Mouse (Mus musculus) ES-Bruce4 (cell line): ENCODE results near the gene Rpl19. TPM values are rescaled to one million over a fixed set of nuclear protein-coding genes. Genes with fewer than 3 reads are reported as not detected.

ENCODE experiments used
- H3K27ac ChIP-seq: 2 replicates; pipeline ENCODE4 v1.5.1; 2012; ENCODE audit warnings: low read length, inconsistent platforms; ENCODE audit not compliant: insufficient read depth
- H3K27me3 ChIP-seq: 2 replicates; pipeline ENCODE4 v1.6.1; 2012; ENCODE audit warnings: mild to moderate bottlenecking, low read length, inconsistent platforms; ENCODE audit not compliant: control insufficient read depth, poor library complexity, insufficient read depth, severe bottlenecking
- H3K36me3 ChIP-seq: 2 replicates; pipeline ENCODE4 v1.6.1; 2012; ENCODE audit warnings: inconsistent platforms, mild to moderate bottlenecking, low read length, moderate library complexity; ENCODE audit not compliant: control insufficient read depth, poor library complexity, insufficient read depth, severe bottlenecking
- H3K4me1 ChIP-seq: one replicate; pipeline ENCODE4 v1.8.1; 2011; ENCODE audit warnings: low read length; ENCODE audit not compliant: control insufficient read depth, insufficient read depth
- H3K4me3 ChIP-seq: 2 replicates; pipeline ENCODE4 v1.5.1; 2011; ENCODE audit warnings: low read depth, mild to moderate bottlenecking, low read length
- H3K9ac ChIP-seq: 2 replicates; pipeline ENCODE4 v1.6.1; 2012; ENCODE audit warnings: low read depth, mild to moderate bottlenecking, inconsistent platforms; ENCODE audit not compliant: poor library complexity, severe bottlenecking
- H3K9me3 ChIP-seq: replicated peaks from 2 replicates; pipeline ENCODE4 v1.6.1; 2012; ENCODE audit warnings: mild to moderate bottlenecking, low read length, inconsistent platforms; ENCODE audit not compliant: control insufficient read depth, poor library complexity, insufficient read depth, severe bottlenecking
- CTCF ChIP-seq: IDR thresholded peaks from one replicate; pipeline ENCODE4 v1.8.1; 2011; ENCODE audit warnings: low read depth, low read length
- EP300 ChIP-seq: IDR thresholded peaks from 2 replicates; pipeline ENCODE4 v1.6.1; 2011; ENCODE audit warnings: low read depth, low read length; ENCODE audit not compliant: insufficient read depth
- POLR2A ChIP-seq: IDR thresholded peaks from one replicate; pipeline ENCODE4 v1.8.1; 2011; ENCODE audit warnings: low read length; ENCODE audit not compliant: insufficient read depth
- polyA plus RNA-seq: library from polyadenylated mRNA; stranded (reverse); fragments of >200 nt; gene quantifications from 2 replicates; pipeline ENCODE4 v1.2.4, GENCODE M21; 2011; ENCODE audit warnings: low read depth; ENCODE audit not compliant: missing spikeins, insufficient read depth, insufficient read length

Rpl19 gene
- polyA plus RNA-seq, 1 experiment, result 2,020 TPM

DNA sequence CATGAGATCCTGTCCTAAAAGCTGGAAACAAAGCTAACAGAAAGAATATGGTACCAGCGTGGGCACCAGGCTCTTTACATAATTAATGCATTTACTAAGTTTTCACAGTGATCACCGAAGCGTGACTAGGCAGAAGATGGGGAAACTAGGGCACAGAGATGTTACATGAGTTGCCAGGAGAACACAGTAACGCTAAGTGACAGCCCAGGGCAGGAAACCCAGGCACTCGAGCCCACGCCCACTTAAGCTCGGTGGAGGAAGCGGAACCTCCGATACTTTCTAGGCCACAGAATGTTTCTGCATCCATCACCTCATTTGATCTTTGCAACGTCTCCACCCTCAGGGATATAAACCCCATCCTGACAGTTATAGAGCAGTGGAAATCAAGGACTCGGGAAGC lies 18.4 kb upstream of the Rpl19 start:
- Histone ChIP-seq H3K9ac (no peak overlapping the region), H3K36me3 (no peaks in the 10 kb centered on the region)
- TF ChIP-seq EP300, result no peak

DNA sequence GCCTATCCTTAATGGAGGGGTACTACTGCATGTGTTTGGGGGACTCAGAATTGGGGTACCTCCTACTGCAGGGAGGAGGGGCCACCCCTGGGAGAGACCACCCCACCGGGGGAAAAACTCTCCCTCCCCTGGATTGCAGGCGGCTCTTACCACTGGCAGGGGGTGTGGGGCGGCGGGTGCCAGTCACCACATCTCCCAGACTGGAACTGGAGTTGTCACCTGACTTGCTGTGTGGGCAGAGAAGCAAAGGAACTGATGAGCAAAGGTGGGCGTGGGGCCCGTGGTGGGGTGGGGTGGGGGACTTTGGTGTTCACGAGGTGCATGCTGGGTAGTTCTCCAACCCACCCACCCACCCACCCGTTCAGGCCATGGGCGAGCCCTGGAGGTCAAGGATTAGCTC lies 14.8 kb upstream of the Rpl19 start:
- peak overlapping the region; percentile 20; the same call in 1 of the 2 replicates for H3K9ac ChIP-seq
- no peaks in the 10 kb centered on the region for H3K4me1 ChIP-seq
- H3K27me3 ChIP-seq, result no peaks in the 10 kb centered on the region
- no peaks in the 10 kb centered on the region for H3K9me3 ChIP-seq
- no peak for TF ChIP-seq CTCF
- no peak for TF ChIP-seq POLR2A
- no peak for TF ChIP-seq EP300
- no peaks in the 10 kb centered on the region for H3K36me3 ChIP-seq
- H3K27ac ChIP-seq, result no peak overlapping the region
- H3K4me3 ChIP-seq, result no peak overlapping the region

More for the DNA sequence above, 18.4 kb upstream of the Rpl19 start:
- Histone ChIP-seq H3K27ac (no peak overlapping the region), H3K27me3 (no peaks in the 10 kb centered on the region), H3K4me3 (no peak overlapping the region), H3K9me3 (no peaks in the 10 kb centered on the region), H3K4me1 (peaks cover 3% of the 10 kb centered on the region)

- Histone ChIP-seq H3K4me1 (no peaks in the 10 kb centered on the region), H3K36me3 (no peaks in the 10 kb centered on the region), H3K27me3 (no peaks in the 10 kb centered on the region), H3K9me3 (no peaks in the 10 kb centered on the region), H3K4me3 (peak overlapping the region; percentile 48), H3K9ac (no peak overlapping the region), H3K27ac (no peak overlapping the region)
- TF ChIP-seq EP300 (no peak), CTCF (no peak), POLR2A (no peak)
Measured at GRCm38 (mm10) chr11:98012831-98013230, 13.7 kb upstream of the Rpl19 start.

- no peak for TF ChIP-seq POLR2A
- no peak for TF ChIP-seq CTCF
- no peak for TF ChIP-seq EP300
- Histone ChIP-seq H3K27ac (no peak overlapping the region), H3K9me3 (no peaks in the 10 kb centered on the region), H3K4me1 (peaks cover 2% of the 10 kb centered on the region), H3K4me3 (no peak overlapping the region), H3K27me3 (no peaks in the 10 kb centered on the region), H3K36me3 (no peaks in the 10 kb centered on the region), H3K9ac (no peak overlapping the region)
Measured at GRCm38 (mm10) chr11:98016177-98016576, 10.3 kb upstream of the Rpl19 start.

- no peak overlapping the region for H3K9ac ChIP-seq
- H3K4me1 ChIP-seq, result peaks cover 6% of the 10 kb centered on the region
- no peaks in the 10 kb centered on the region for H3K27me3 ChIP-seq
Measured at GRCm38 (mm10) chr11:98016824-98017223, 9.7 kb upstream of the Rpl19 start.

GRCm38 (mm10) chr11:98018222-98018621 lies 8.3 kb upstream of the Rpl19 start:
- Histone ChIP-seq H3K4me1 (peaks cover 6% of the 10 kb centered on the region), H3K27me3 (no peaks in the 10 kb centered on the region), H3K4me3 (no peak overlapping the region), H3K9ac (no peak overlapping the region), H3K27ac (no peak overlapping the region), H3K36me3 (no peaks in the 10 kb centered on the region), H3K9me3 (no peaks in the 10 kb centered on the region)
- no peak for TF ChIP-seq EP300
- TF ChIP-seq CTCF, result no peak
- TF ChIP-seq POLR2A, result no peak

More at GRCm38 (mm10) chr11:98016824-98017223, 9.7 kb upstream of the Rpl19 start:
- H3K36me3 ChIP-seq, result no peaks in the 10 kb centered on the region
- no peak overlapping the region for H3K4me3 ChIP-seq
- no peak overlapping the region for H3K27ac ChIP-seq
- no peaks in the 10 kb centered on the region for H3K9me3 ChIP-seq
- no peak for TF ChIP-seq POLR2A
- TF ChIP-seq EP300, result no peak
- no peak for TF ChIP-seq CTCF
